Comparison of ENCODE assay signal across 13 mouse cellular contexts in the genomic region with DNA sequence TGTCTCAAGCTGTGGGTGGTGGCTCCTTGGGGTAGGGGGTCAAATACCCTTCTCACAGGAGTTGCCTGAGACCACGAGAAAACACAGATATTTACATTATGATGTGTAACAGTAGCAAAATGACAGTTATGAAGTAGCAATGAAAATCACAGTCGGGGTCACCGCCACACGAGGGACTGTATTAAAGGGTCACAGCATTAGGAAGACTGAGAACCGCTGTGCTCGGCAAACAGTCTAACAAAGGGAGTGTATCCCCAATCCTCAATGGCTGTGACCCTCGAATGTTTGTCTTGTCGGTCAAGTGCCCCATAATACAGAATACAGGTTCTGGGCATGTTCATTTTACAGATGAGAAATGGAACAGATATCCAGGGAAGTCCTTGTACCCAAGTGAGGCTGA.
"Had no signal": no experiment of that assay in that cellular context is flagged by ENCODE, and none has a peak within 500 bp of the region (broad histone marks: within the 10 kb centered on the region; RNA-seq: fewer than 3 reads in every experiment).

No protein-coding gene starts in this region.

- H3K9me3 ChIP-seq: limb, embryonic 10.5 days; lung, embryonic 15.5 days; megakaryocyte, embryonic 14.5 days; neural tube, embryonic 13.5 days; stomach, embryonic 15.5 days had no signal

- H3K9ac ChIP-seq: stomach, embryonic 15.5 days had no signal

- DNase-seq: kidney, postnatal 36 days; lung, postnatal 14 days; retina, postnatal 1 day; right cerebral cortex, postnatal 4 days; spleen, adult 18-20 months had no signal

- H3K4me3 ChIP-seq: stomach, embryonic 15.5 days had no signal

- H3K27ac ChIP-seq: limb, embryonic 10.5 days; lung, embryonic 15.5 days; macrophage; neural tube, embryonic 13.5 days; stomach, embryonic 15.5 days had no signal

- H3K27me3 ChIP-seq: lung, embryonic 15.5 days; megakaryocyte, embryonic 14.5 days; neural tube, embryonic 13.5 days; stomach, embryonic 15.5 days had no signal

- ATAC-seq: midbrain, embryonic 16.5 days had no signal

- H3K4me2 ChIP-seq: midbrain, embryonic 11.5 days had no signal
